Mouse (Mus musculus) stomach, embryonic 14.5 days (tissue): ENCODE measurements around the gene Tbxas1. TPM values are rescaled to one million over a fixed set of nuclear protein-coding genes. Genes with fewer than 3 reads are reported as not detected.

ENCODE experiments used
- ATAC-seq: fragments of 200-750 bp; cut with Nextera tagmentation; 2 replicates; pipeline ENCODE4 v1.8.0; 2017; ENCODE audit warnings: low read depth, moderate TSS enrichment; ENCODE audit not compliant: insufficient number of reproducible peaks, insufficient read depth, low FRiP score
- H3K27ac ChIP-seq: fragments of 300-500 bp; sonication (generic); 2 replicates; pipeline ENCODE4 v1.5.1; 2014; ENCODE audit warnings: mild to moderate bottlenecking, low read length, moderate library complexity, mixed read lengths
- H3K27me3 ChIP-seq: fragments of 300-500 bp; sonication (generic); 2 replicates; pipeline ENCODE4 v1.6.1; 2014; ENCODE audit warnings: low read length, control low read depth, mixed read lengths; ENCODE audit not compliant: control insufficient read depth, insufficient read depth
- H3K36me3 ChIP-seq: fragments of 300-500 bp; sonication (generic); 2 replicates; pipeline ENCODE4 v1.6.1; 2014; ENCODE audit warnings: mild to moderate bottlenecking, control low read depth, low read length, moderate library complexity, mixed read lengths; ENCODE audit not compliant: control insufficient read depth, insufficient read depth
- H3K4me1 ChIP-seq: fragments of 300-500 bp; sonication (generic); 2 replicates; pipeline ENCODE4 v1.6.1; 2014; ENCODE audit warnings: low read length, control low read depth, mixed read lengths; ENCODE audit not compliant: control insufficient read depth, insufficient read depth
- H3K4me2 ChIP-seq: fragments of 300-500 bp; sonication (generic); replicated peaks from 2 replicates; pipeline ENCODE4 v1.6.1; 2014; ENCODE audit warnings: low read depth, low read length, control low read depth
- H3K4me3 ChIP-seq: fragments of 300-500 bp; sonication (generic); 2 replicates; pipeline ENCODE4 v1.5.1; 2014; ENCODE audit warnings: low read depth, low read length, control low read depth
- H3K9ac ChIP-seq: fragments of 300-500 bp; sonication (generic); replicated peaks from 2 replicates; pipeline ENCODE4 v1.6.1; 2014; ENCODE audit warnings: low read depth, mild to moderate bottlenecking, control low read depth, low read length, moderate library complexity, mixed read lengths
- H3K9me3 ChIP-seq: fragments of 300-500 bp; sonication (generic); 2 replicates; pipeline ENCODE4 v1.6.1; 2016; ENCODE audit warnings: low read depth, low read length, control low read depth; ENCODE audit not compliant: control insufficient read depth
- WGBS: fragments of 180-500 bp; shearing (Covaris S2); extraction: QIAGEN DNeasy Blood & Tissue Kit; methylation state at CpG from one replicate; pipeline ENCODE4 v1.1.7; 2014; 5-methylcytosine and 5-hydroxymethylcytosine counted together
- polyA plus RNA-seq: library from polyadenylated mRNA; unstranded; fragments of >200 nt; fragmentation: Nextera tagmentation; extraction: Ambion mirVana; gene quantifications from 2 replicates; pipeline ENCODE4 v1.2.1, GENCODE M21; 2014

Gene Tbxas1
- polyA plus RNA-seq, 1 experiment from 2014 or later = 3.3 TPM

GRCm38 (mm10) chr6:39051799-39052556, 176.8 kb downstream of the Tbxas1 start:
- H3K4me3 ChIP-seq = no peak overlapping the region
- peaks cover 13% of the 10 kb centered on the region; the same call in 1 of the 2 replicates for H3K4me1 ChIP-seq
- no peak overlapping the region for H3K27ac ChIP-seq
- H3K9ac ChIP-seq = no peak overlapping the region
- no peaks in the 10 kb centered on the region for H3K27me3 ChIP-seq
- 66% methylated on average over 9 of the region's 9 CpGs for WGBS
- no peak for ATAC-seq
- H3K4me2 ChIP-seq = no peak overlapping the region
- H3K9me3 ChIP-seq = no peaks in the 10 kb centered on the region
- no peaks in the 10 kb centered on the region for H3K36me3 ChIP-seq

DNA sequence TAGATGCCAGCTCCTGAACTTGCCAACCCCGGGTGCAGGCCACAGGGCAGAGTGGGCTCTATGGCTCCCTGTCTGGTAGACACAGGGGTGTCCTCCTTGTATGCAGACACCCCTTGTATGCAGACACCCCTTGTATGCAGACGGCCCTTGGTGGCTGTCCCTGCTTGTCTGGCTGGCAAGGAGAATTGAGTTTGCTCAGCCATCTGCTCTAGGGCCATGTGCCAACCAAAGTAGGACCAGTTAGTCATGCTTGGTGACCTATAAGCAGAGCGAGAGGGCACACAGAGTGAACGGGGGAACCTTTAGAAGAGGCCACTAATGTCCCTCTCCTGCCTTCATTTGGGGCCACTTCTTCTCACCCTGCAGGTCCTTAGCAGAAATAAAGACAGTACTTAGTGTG, 177.4 kb downstream of the Tbxas1 start:
- Histone ChIP-seq H3K4me3 (no peak overlapping the region), H3K9me3 (no peaks in the 10 kb centered on the region), H3K4me1 (peaks cover 13% of the 10 kb centered on the region; the same call in 1 of the 2 replicates), H3K27me3 (no peaks in the 10 kb centered on the region), H3K9ac (no peak overlapping the region), H3K4me2 (no peak overlapping the region), H3K36me3 (no peaks in the 10 kb centered on the region), H3K27ac (no peak overlapping the region)
- WGBS = 84% methylated on average over 4 of the region's 4 CpGs
- no peak for ATAC-seq

- H3K4me1 ChIP-seq = peaks cover 15% of the 10 kb centered on the region; the same call in 1 of the 2 replicates
- no peak overlapping the region for H3K4me2 ChIP-seq
- H3K36me3 ChIP-seq = no peaks in the 10 kb centered on the region
- H3K9me3 ChIP-seq = no peaks in the 10 kb centered on the region
- no peak for ATAC-seq
- WGBS = 83% methylated on average over 13 of the region's 13 CpGs
- H3K9ac ChIP-seq = no peak overlapping the region
- no peaks in the 10 kb centered on the region for H3K27me3 ChIP-seq
- H3K4me3 ChIP-seq = no peak overlapping the region
- H3K27ac ChIP-seq = no peak overlapping the region
Observed at GRCm38 (mm10) chr6:39054206-39054864, 179.1 kb downstream of the Tbxas1 start.

DNA sequence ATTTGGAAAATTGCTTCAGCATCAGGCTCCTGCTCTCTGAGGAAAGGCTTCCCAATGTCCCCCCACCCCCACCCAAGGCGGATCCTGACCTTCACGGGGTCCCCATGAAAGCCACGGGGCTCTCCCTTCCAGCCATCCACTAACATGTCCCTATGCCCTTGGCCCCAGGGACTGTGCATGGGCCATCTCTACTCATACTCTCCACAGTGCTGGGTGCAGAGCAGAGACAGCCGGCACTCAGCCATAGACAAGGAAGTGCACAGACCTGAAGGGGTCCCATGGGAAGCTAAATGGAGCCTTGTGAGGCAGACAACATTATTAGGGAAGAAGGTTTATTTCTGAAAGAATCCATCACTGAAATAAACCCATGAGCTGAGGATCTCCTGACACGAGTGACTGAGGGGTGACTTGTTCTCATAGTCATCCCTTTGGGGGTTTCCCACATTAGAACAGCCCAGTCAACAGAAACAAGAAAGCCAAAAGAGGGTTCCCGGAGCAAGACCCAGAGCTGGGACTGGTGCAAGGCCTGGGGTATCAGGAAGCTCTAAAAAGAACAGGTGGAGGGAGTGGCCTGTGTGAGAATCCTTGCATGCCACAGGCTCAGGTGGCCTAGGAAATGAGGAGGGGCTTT, 179.8 kb downstream of the Tbxas1 start:
- no peaks in the 10 kb centered on the region for H3K36me3 ChIP-seq
- WGBS = 84% methylated on average over 6 of the region's 6 CpGs
- no peak overlapping the region for H3K9ac ChIP-seq
- H3K4me1 ChIP-seq = peaks cover 22% of the 10 kb centered on the region; the same call in 1 of the 2 replicates
- H3K9me3 ChIP-seq = no peaks in the 10 kb centered on the region
- H3K27ac ChIP-seq = no peak overlapping the region
- H3K27me3 ChIP-seq = no peaks in the 10 kb centered on the region
- ATAC-seq = no peak
- H3K4me3 ChIP-seq = no peak overlapping the region
- H3K4me2 ChIP-seq = no peak overlapping the region

- peaks cover 27% of the 10 kb centered on the region; the same call in 1 of the 2 replicates for H3K4me1 ChIP-seq
- H3K9ac ChIP-seq = no peak overlapping the region
- no peaks in the 10 kb centered on the region for H3K9me3 ChIP-seq
- 53% methylated on average over 7 of the region's 7 CpGs for WGBS
- no peak for ATAC-seq
- H3K36me3 ChIP-seq = no peaks in the 10 kb centered on the region
- H3K27ac ChIP-seq = no peak overlapping the region
- H3K4me2 ChIP-seq = no peak overlapping the region
- H3K27me3 ChIP-seq = no peaks in the 10 kb centered on the region
- H3K4me3 ChIP-seq = no peak overlapping the region
Observed at GRCm38 (mm10) chr6:39055831-39056261, 180.6 kb downstream of the Tbxas1 start.

- 83% methylated on average over 1 of the region's 1 CpGs for WGBS
- H3K4me3 ChIP-seq = no peak overlapping the region
- no peak overlapping the region for H3K9ac ChIP-seq
- H3K4me2 ChIP-seq = no peak overlapping the region
- no peaks in the 10 kb centered on the region for H3K9me3 ChIP-seq
- ATAC-seq = no peak
- H3K36me3 ChIP-seq = no peaks in the 10 kb centered on the region
- H3K27ac ChIP-seq = no peak overlapping the region
- no peaks in the 10 kb centered on the region for H3K27me3 ChIP-seq
- peaks cover 26% of the 10 kb centered on the region; the same call in 1 of the 2 replicates for H3K4me1 ChIP-seq
Observed at GRCm38 (mm10) chr6:39057161-39057560, 182.0 kb downstream of the Tbxas1 start.

- Histone ChIP-seq H3K4me2 (no peak overlapping the region), H3K27ac (no peak overlapping the region), H3K9ac (no peak overlapping the region), H3K27me3 (no peaks in the 10 kb centered on the region), H3K36me3 (no peaks in the 10 kb centered on the region), H3K9me3 (no peaks in the 10 kb centered on the region), H3K4me3 (no peak overlapping the region), H3K4me1 (peaks cover 26% of the 10 kb centered on the region; the same call in 1 of the 2 replicates)
- no peak for ATAC-seq
- WGBS = 45% methylated on average over 3 of the region's 3 CpGs
Observed at GRCm38 (mm10) chr6:39058389-39058788, 183.2 kb downstream of the Tbxas1 start.

DNA sequence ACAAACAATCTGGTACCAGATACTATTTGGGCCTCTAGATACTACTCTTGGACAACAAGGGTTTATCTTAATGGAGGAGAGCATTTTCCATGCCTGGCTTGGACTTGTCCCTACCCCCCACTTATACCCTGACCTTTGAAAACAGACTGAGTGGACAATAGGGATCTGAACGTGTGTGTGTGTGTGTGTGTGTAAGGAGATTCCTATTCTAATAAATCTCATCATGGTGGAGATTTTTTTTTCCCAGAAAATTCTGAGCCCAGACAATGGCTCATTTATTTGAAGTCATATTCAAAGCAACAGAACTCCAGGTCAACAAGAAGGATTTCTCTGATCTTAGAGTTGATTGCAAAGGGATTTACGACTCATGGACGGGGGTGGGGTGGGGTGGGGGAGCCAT, 183.7 kb downstream of the Tbxas1 start:
- no peak overlapping the region for H3K4me2 ChIP-seq
- no peak overlapping the region for H3K27ac ChIP-seq
- 9% methylated on average over 3 of the region's 3 CpGs for WGBS
- no peaks in the 10 kb centered on the region for H3K9me3 ChIP-seq
- no peak for ATAC-seq
- peaks cover 26% of the 10 kb centered on the region; the same call in 1 of the 2 replicates for H3K4me1 ChIP-seq
- H3K4me3 ChIP-seq = no peak overlapping the region
- H3K27me3 ChIP-seq = no peaks in the 10 kb centered on the region
- no peak overlapping the region for H3K9ac ChIP-seq
- no peaks in the 10 kb centered on the region for H3K36me3 ChIP-seq
